Mouse (Mus musculus): Measurements from ENCODE around the gene Flt3. TPM values are rescaled to one million over a fixed set of nuclear protein-coding genes. Genes with fewer than 3 reads are reported as not detected.

Gene Flt3
- polyA plus RNA-seq (2012; rRNA removed; ENCODE audit: low replicate concordance): 0.23 and 0.32 TPM in 2 replicates

GRCm38 (mm10) chr5:147399843-147400504 is at the start of gene Flt3:
Gene Flt3 (minus strand): TSS chr5:147400489.

GRCm38 (mm10) chr5:147429535-147430305 is 29.4 kb upstream of the Flt3 start, which contains the start of gene Pan3:
Gene Pan3 (plus strand): TSS chr5:147430161.

GRCm38 (mm10) chr5:147322183-147322582 is 78.1 kb downstream of the Flt3 start, which contains the start of gene Urad:
Gene Urad (minus strand): TSS chr5:147322440.

DNA sequence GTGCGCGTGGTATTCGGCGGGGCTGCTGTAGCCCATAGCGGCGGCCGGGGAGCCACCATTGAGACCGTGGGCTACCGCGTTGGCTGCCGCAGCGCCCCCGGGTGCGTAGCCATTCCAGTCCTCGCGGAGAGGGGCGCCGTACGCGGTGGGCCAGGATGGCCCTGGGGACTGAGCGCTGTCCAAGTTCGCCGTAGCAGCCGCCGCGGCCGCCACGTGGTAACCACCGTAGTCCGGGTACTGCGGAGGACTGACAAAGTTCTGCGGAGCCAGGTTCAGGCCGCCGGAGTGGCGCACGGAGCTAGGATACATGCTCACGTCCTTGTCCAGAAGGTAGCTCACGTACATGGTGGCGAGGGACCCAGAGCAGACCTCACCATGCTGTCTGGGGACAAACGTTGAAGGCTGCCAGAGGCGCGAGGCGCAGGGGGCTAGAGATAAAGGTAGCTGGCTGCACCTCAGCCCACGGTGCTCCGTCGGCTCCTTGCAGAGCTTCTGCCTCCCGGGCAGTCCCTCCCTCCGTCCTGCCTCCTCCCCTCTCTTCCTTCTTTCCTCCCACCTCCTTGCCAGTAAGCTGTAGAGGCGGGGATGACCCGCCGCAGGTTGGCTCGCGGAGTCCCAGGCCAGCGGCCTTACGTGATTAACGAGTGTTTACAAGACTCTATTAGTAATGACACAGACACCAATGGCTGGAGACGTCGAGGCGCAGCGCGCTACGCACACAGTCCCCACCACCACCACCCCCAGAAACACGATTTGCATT is 93.5 kb downstream of the Flt3 start, which contains the start of gene Cdx2:
Gene Cdx2, minus strand, starts transcription at position 633 of the 760 bp plus-strand sequence.

Other genes with a start within 250 kb of the Flt3 start
- not detected in 2 replicates for gene Gsx1, start 211.8 kb downstream of the Flt3 start, polyA plus RNA-seq (2012; rRNA removed; ENCODE audit: low replicate concordance)
- 0.90 and 87.7 TPM in 2 replicates for gene Pdx1, start 130.5 kb downstream of the Flt3 start, polyA plus RNA-seq (2012; rRNA removed; ENCODE audit: low replicate concordance)
- gene Cdx2, start 93.2 kb downstream of the Flt3 start, polyA plus RNA-seq (2012; rRNA removed; ENCODE audit: low replicate concordance): 145 and 417 TPM in 2 replicates
- gene Urad, start 78.0 kb downstream of the Flt3 start, polyA plus RNA-seq (2012; rRNA removed; ENCODE audit: low replicate concordance): 5.0 and 5.2 TPM in 2 replicates
- gene Pan3, start 29.7 kb upstream of the Flt3 start, polyA plus RNA-seq (2012; rRNA removed; ENCODE audit: low replicate concordance): 6.2 and 8.6 TPM in 2 replicates

Data from duodenum, adult 2 months (tissue).